Mouse (Mus musculus) CH12.LX (cell line): ENCODE measurements at regions not wholly inside any gene's neighbourhood (a gene's known extent, or its start where the extent isn't known, plus 50 kb on each side); places are given as distances from the start of the nearest gene placed in this dataset.

Experiments
- DNase-seq: peaks from one replicate; pipeline ENCODE4 v3.0.0-alpha.2; 2013; ENCODE audit errors: extremely low read depth
- H3K27ac ChIP-seq: 2 replicates; pipeline ENCODE4 v1.5.1; 2012; ENCODE audit warnings: low read depth, mild to moderate bottlenecking, control low read depth, moderate library complexity; ENCODE audit not compliant: insufficient read depth
- H3K27me3 ChIP-seq: replicated peaks from 2 replicates; pipeline ENCODE3; 2012; ENCODE audit warnings: inconsistent platforms
- H3K36me3 ChIP-seq, 2 experiments: replicated peaks in 1 of 2; 2 replicates each; pipeline versions ENCODE3 to v1.6.1; 2012; ENCODE audit warnings: inconsistent platforms in 1 of 2, low read length in 1 of 2, mild to moderate bottlenecking in 1 of 2, mixed read lengths in 1 of 2, moderate library complexity in 1 of 2; ENCODE audit not compliant: control insufficient read depth in 1 of 2, insufficient read depth in 1 of 2
- H3K4me1 ChIP-seq, 2 experiments: 2 replicates each; pipeline ENCODE4 v1.6.1; 2012; ENCODE audit warnings: inconsistent platforms in 1 of 2, moderate library complexity in 1 of 2; ENCODE audit not compliant: insufficient read depth in 2 of 2, control insufficient read depth in 1 of 2
- H3K4me2 ChIP-seq: 2 replicates; pipeline ENCODE4 v1.6.1; 2012; ENCODE audit warnings: low read depth, mild to moderate bottlenecking, control low read depth; ENCODE audit not compliant: poor library complexity, insufficient read depth, severe bottlenecking
- H3K4me3 ChIP-seq, 3 experiments: fragments of 150-350 bp in 1 of 3; sonication (generic) in 1 of 3; replicated peaks in 1 of 3; 2 replicates each; pipeline versions ENCODE3 to v1.5.1; 2011 to 2012; ENCODE audit warnings: low read depth in 2 of 3, low read length in 2 of 3, mild to moderate bottlenecking in 2 of 3, moderate library complexity in 2 of 3, control low read depth in 1 of 3, improper control_type of control experiment in 1 of 3, inconsistent platforms in 1 of 3, mixed read lengths in 1 of 3; ENCODE audit not compliant: poor library complexity in 1 of 3
- H3K79me2 ChIP-seq: replicated peaks from 2 replicates; pipeline ENCODE4 v1.6.1; 2012; ENCODE audit warnings: mild to moderate bottlenecking, moderate library complexity; ENCODE audit not compliant: control insufficient read depth, poor library complexity, insufficient read depth, severe bottlenecking; ENCODE audit errors: extremely low read depth
- H3K9ac ChIP-seq: 2 replicates; pipeline ENCODE4 v1.6.1; 2012; ENCODE audit warnings: low read depth, mild to moderate bottlenecking, control low read depth, moderate library complexity; ENCODE audit not compliant: insufficient read depth
- H3K9me3 ChIP-seq: replicated peaks from 2 replicates; pipeline ENCODE3; 2012; ENCODE audit warnings: low read length, inconsistent platforms, mixed read lengths
- CHD2 ChIP-seq: IDR thresholded peaks from 2 replicates; pipeline ENCODE4 v1.6.1; 2011; ENCODE audit warnings: low read length, improper control_type of control experiment
- ELF1 ChIP-seq: IDR thresholded peaks from 2 replicates; pipeline ENCODE4 v1.6.1; 2014; ENCODE audit warnings: low read depth, mild to moderate bottlenecking, inconsistent platforms, low read length, improper control_type of control experiment
- GABPA ChIP-seq: IDR thresholded peaks from 2 replicates; pipeline ENCODE4 v1.6.1; 2012; ENCODE audit warnings: low read depth, low read length, improper control_type of control experiment, inconsistent platforms; ENCODE audit not compliant: insufficient replicate concordance
- HCFC1 ChIP-seq: IDR thresholded peaks from 2 replicates; pipeline ENCODE4 v1.6.1; 2012; ENCODE audit warnings: low read depth, mild to moderate bottlenecking, inconsistent platforms, low read length, improper control_type of control experiment
- MAFK ChIP-seq: IDR thresholded peaks from 2 replicates; pipeline ENCODE4 v1.6.1; 2011; ENCODE audit warnings: low read length, improper control_type of control experiment; ENCODE audit not compliant: insufficient replicate concordance
- MAX ChIP-seq: IDR thresholded peaks from 2 replicates; pipeline ENCODE4 v1.6.1; 2011; ENCODE audit warnings: low read length, improper control_type of control experiment
- NRF1 ChIP-seq: IDR thresholded peaks from 2 replicates; pipeline ENCODE4 v1.6.1; 2014; ENCODE audit warnings: low read depth, mild to moderate bottlenecking, inconsistent platforms, low read length, improper control_type of control experiment, moderate library complexity
- POLR2A ChIP-seq: IDR thresholded peaks from 2 replicates; pipeline ENCODE4 v1.6.1; 2011; ENCODE audit warnings: low read depth, mild to moderate bottlenecking, improper control_type of control experiment, low read length
- RAD21 ChIP-seq: IDR thresholded peaks from 2 replicates; pipeline ENCODE4 v1.6.1; 2011; ENCODE audit warnings: low read depth, mild to moderate bottlenecking, low read length, improper control_type of control experiment, moderate library complexity
- SIN3A ChIP-seq: IDR thresholded peaks from 2 replicates; pipeline ENCODE4 v1.6.1; 2012; ENCODE audit warnings: low read length, improper control_type of control experiment, inconsistent platforms
- TCF12 ChIP-seq: IDR thresholded peaks from 2 replicates; pipeline ENCODE4 v1.6.1; 2014; ENCODE audit warnings: low read depth, mild to moderate bottlenecking, inconsistent platforms, low read length, improper control_type of control experiment
- UBTF ChIP-seq: IDR thresholded peaks from 2 replicates; pipeline ENCODE4 v1.6.1; 2012; ENCODE audit warnings: low read depth, mild to moderate bottlenecking, inconsistent platforms, low read length, improper control_type of control experiment, moderate library complexity
- USF1 ChIP-seq: IDR thresholded peaks from 2 replicates; pipeline ENCODE4 v1.6.1; 2014; ENCODE audit warnings: low read depth, mild to moderate bottlenecking, inconsistent platforms, low read length, improper control_type of control experiment
- dilution Hi-C: fragments of 300-500 bp; cut with MboI; formaldehyde crosslinking; loops from 2 replicates; pipeline ENCODE4 v1.14.3; 2020; ENCODE audit warnings: low sequenced_read_pairs; ENCODE audit not compliant: extremely low pct_unique_long_range_greater_than_20kb, extremely low pct_ligation_motif_present
- in situ Hi-C: fragments of 300-500 bp; cut with MboI; formaldehyde crosslinking; loops from 3 replicates; pipeline ENCODE4 v1.14.3; 2019; ENCODE audit warnings: low sequenced_read_pairs, low pct_ligation_motif_present, low pct_unique_long_range_greater_than_20kb, mixed read lengths

DNA sequence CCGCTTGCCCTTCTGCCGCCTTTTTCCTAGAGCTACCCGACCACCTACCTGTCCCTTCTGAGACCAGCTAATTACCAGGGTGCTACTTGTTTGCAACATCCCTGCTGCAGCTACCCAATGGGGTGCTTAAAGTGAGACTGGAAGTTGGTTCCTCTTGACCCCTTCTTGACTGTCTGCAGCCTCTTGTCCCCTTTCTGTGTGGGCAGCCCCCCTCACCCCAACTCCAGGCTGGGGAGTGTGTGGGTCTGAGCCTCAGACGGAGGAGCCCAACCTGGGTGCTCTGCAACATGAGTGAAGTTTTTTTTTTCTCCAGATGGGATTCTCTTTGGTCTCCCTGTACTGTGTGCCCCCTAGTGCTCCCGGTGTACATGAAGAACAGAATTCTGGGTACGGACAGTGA, 91.7 kb downstream of the Fam168b start:
- no peak overlapping the region for H3K4me3 ChIP-seq
- TF ChIP-seq USF1, result no peak
- no peak for TF ChIP-seq ELF1
- no peak for TF ChIP-seq SIN3A
- no peak for TF ChIP-seq MAFK
- TF ChIP-seq MAX, result no peak
- no peak for TF ChIP-seq GABPA
- no peak for TF ChIP-seq TCF12
- TF ChIP-seq HCFC1, result no peak
- no peak for TF ChIP-seq NRF1
- H3K79me2 ChIP-seq, result no peaks in the 10 kb centered on the region
- H3K9me3 ChIP-seq, result peaks cover 2% of the 10 kb centered on the region
- no peak overlapping the region for H3K27ac ChIP-seq
- no peak overlapping the region for H3K9ac ChIP-seq
- H3K36me3 ChIP-seq, result no peaks in the 10 kb centered on the region
- no peak for DNase-seq
- no peaks in the 10 kb centered on the region for H3K4me1 ChIP-seq
- in situ Hi-C loops, result no loop called here
- H3K27me3 ChIP-seq, result peaks cover 4% of the 10 kb centered on the region
- no peak overlapping the region for H3K4me2 ChIP-seq
- dilution Hi-C loops, result no loop called here

- dilution Hi-C loops, result no loop called here
- no peak for TF ChIP-seq SIN3A
Measured at GRCm38 (mm10) chr1:34753581-34753980, 89.3 kb downstream of the Fam168b start.

DNA sequence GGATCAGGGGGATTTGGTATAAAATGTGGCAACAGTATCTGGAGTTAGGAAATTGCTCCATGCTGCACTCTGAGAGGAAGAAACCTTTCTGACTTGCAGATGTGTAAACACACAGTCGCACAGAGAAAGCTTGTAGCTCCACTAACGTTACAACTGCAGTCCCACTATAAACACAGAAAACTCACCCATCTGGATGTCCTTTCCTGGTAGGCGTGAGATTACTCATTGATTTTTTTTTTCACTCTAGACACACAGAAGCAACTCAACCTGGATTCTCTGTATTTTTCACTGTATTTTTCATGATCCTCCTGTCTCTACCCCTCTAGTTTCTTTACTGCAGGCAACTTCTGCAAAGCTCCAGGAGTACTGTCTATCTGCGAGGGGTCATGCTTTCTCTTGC, 82.3 kb downstream of the Fam168b start:
- no peak for TF ChIP-seq MAFK
- no peak for TF ChIP-seq RAD21
- no peak for TF ChIP-seq CHD2
- no peak for TF ChIP-seq UBTF
- no peak for TF ChIP-seq POLR2A
- Histone ChIP-seq H3K9me3 (no peaks in the 10 kb centered on the region), H3K27ac (no peak overlapping the region), H3K4me1 (no peaks in the 10 kb centered on the region), H3K36me3 (no peaks in the 10 kb centered on the region), H3K4me3 (no peak overlapping the region), H3K79me2 (no peaks in the 10 kb centered on the region), H3K9ac (no peak overlapping the region), H3K4me2 (no peak overlapping the region), H3K27me3 (peaks cover 1% of the 10 kb centered on the region)
- in situ Hi-C loops, result no loop called here
- no peak for DNase-seq
- dilution Hi-C loops, result no loop called here

More at GRCm38 (mm10) chr1:34753581-34753980, 89.3 kb downstream of the Fam168b start:
- peaks cover 4% of the 10 kb centered on the region for H3K27me3 ChIP-seq
- H3K79me2 ChIP-seq, result no peaks in the 10 kb centered on the region
- no peak overlapping the region for H3K9ac ChIP-seq
- DNase-seq, result no peak
- H3K36me3 ChIP-seq, result no peaks in the 10 kb centered on the region
- peaks cover 2% of the 10 kb centered on the region for H3K9me3 ChIP-seq
- no peaks in the 10 kb centered on the region for H3K4me1 ChIP-seq
- no peak overlapping the region for H3K4me2 ChIP-seq
- no peak overlapping the region for H3K27ac ChIP-seq
- in situ Hi-C loops, result no loop called here
- no peak overlapping the region for H3K4me3 ChIP-seq
